Mouse (Mus musculus) skeletal muscle tissue, adult 2 months (tissue): Measurements from ENCODE around the gene Eif5.

Experiments used
- DNase-seq: peaks from one replicate; pipeline ENCODE4 v3.0.0-alpha.2; 2012; ENCODE audit warnings: low read depth, low spot score

The Eif5 gene

GRCm38 (mm10) chr12:111565363-111565762 is 27.5 kb downstream of the Eif5 start:
- no peak for DNase-seq

- no peak for DNase-seq
Observed at GRCm38 (mm10) chr12:111568836-111569235, 31.0 kb downstream of the Eif5 start.

- DNase-seq: no peak
Observed at GRCm38 (mm10) chr12:111572406-111572805, 34.6 kb downstream of the Eif5 start.

GRCm38 (mm10) chr12:111573315-111573714 is 35.5 kb downstream of the Eif5 start:
- DNase-seq: no peak

- DNase-seq: peak; percentile 96
Observed at GRCm38 (mm10) chr12:111574074-111574886, 36.5 kb downstream of the Eif5 start, which contains the start of gene Mark3. TSS of gene Mark3 (plus strand) at chr12:111574523.

- DNase-seq: no peak
Observed at GRCm38 (mm10) chr12:111574887-111575838, 37.3 kb downstream of the Eif5 start.

GRCm38 (mm10) chr12:111583058-111583457 is 45.2 kb downstream of the Eif5 start:
- no peak for DNase-seq

GRCm38 (mm10) chr12:111584401-111584800 is 46.6 kb downstream of the Eif5 start:
- DNase-seq: no peak

- no peak for DNase-seq
Observed at GRCm38 (mm10) chr12:111587252-111587651, 49.4 kb downstream of the Eif5 start.

- no peak for DNase-seq
Observed at GRCm38 (mm10) chr12:111592407-111593021, 54.7 kb downstream of the Eif5 start.

GRCm38 (mm10) chr12:111593775-111594174 is 56.0 kb downstream of the Eif5 start:
- no peak for DNase-seq
